Mouse (Mus musculus): Measurements from ENCODE around the gene Ctss.
A peak's percentile ranks its signal among the peaks of the same experiment; 100 is the strongest.
"Not testable (repeated sequence)": the region's sequence is repeated elsewhere in the genome, so short reads cannot be mapped to it uniquely, and the experiment has no call there.

The Ctss gene

DNA sequence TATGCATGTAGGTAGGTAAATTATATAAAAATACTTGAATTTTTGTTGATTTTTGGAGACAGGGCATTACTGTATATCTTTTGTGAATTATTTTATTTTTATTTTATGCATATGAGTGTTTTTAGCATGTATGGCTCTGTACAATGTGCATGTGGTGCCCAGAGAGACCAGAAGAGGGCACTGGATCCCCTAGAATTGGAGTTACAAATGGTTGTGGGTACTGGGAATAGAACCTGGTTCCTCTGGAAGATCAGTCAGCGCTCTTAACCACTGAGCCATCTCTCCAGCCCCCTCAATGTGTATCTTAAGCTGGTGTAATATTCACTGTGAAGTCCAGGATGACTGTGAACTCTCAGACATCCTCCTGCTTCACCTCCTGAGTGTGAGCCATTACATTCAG is 8.3 kb downstream of the Ctss start:
- DNase-seq (ENCODE audit: low spot score), result no peak

DNA sequence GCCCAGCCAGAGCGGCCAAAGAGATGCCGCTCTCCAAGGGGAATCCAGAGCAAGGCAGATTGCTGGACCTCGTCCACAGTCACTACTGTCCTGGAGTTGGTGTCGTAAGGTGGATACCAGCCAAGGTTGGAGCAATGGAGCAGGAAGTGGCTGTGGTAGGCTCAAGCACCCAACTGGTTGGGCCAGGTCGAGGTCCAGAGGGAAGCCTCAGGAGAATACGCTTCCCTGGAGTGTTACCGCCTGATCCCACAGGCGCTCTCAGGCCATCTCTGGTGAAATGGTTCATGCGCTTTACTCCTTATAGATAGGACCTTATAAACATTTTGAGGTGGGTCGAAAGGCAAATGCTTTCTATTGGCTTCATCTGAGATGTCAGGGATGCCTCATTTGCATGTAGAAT is 12.3 kb downstream of the Ctss start:
- DNase-seq (ENCODE audit: low spot score), result no peak

DNA sequence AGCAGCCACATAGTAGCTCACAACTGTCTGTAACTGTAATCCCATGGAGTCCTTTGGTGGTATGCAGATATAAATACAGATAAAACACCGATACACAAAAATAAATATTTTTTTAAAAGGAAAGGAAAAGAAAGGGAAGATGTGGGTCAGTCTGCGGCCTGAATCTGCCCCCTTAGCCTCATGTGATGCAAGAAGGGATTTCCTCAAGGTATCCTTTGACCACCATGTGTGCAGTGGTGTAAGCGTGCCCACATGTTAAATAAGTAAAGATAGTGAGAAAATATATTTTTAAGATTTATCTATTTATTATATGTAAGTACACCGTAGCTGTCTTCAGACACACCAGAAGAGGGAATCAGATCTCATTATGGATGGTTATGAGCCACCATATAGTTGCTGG is 13.3 kb downstream of the Ctss start:
- no peak for DNase-seq (ENCODE audit: low spot score)

DNA sequence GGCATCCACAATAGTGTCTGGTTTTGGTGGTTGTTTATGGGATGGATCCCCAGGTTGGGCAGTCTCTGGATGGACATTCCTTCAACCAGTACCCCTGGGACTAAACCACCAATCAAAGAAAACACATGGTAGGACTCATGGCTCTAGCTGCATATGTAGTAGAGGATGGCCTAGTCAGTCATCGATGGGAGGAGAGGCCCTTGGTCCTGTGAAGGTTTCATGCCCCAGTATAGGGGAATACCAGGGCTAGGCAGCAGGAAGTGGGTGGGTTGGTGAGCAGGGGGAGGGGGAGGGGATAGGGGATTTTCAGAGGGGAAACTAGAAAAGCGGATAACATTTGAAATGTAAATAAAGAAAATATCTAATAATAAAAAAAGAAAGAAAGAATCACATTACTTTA is 14.6 kb downstream of the Ctss start:
- DNase-seq (ENCODE audit: low spot score), result not testable (repeated sequence)

DNA sequence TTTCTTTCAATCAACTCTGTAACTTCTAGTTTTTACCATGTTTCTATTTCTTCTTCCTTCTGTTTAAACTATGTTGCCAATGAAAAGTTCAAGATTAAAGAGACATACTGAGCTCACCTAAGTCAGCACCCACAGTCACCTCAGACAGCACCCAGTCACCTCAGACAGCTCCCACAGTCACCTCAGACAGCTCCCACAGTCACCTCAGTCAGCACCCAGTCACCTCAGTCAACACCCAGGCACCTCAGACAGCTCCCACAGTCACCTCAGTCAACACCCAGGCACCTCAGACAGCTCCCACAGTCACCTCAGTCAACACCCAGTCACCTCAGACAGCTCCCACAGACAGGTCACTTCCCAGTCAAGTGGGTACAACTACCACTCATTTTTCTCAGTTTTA is 15.6 kb downstream of the Ctss start:
- no peak for DNase-seq (ENCODE audit: low spot score)

DNA sequence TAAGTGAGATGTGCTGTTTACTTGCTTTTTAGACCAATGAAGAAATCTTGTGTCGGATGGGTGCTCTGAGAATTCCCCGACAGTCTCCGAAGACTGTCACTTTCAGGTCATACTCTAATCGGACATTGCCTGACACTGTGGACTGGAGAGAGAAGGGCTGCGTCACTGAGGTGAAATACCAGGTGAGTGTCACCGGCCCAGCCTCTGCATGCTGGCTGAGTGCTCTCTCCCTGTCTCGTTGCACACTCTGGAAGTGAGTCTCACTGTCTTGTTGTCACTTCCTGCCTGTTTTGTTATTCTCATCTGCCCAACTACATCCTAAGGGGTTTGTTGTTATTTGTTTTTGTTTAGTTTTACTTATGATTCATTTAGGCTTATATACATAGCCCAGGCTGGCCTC is 16.4 kb downstream of the Ctss start:
- no peak for DNase-seq (ENCODE audit: low spot score)

DNA sequence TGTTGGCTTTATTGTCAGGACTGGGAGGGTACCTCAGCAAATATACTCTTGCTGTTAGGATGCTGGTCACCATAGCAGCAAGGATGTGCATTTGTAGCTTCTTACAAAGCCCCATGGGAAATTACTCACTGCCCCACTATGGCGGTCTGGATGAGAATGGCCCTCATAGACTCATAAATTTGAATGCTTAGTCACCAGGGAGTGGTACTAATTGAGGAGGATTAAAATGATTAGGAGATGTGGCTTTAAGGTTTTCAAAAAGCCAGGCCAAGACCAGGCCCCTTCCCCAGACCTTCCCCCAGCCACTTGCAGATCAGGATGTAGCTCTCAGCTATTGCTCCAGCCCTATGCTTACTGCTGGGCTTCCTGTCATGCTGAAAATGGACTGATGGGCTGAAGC is 23.6 kb downstream of the Ctss start:
- no peak for DNase-seq (ENCODE audit: low spot score)

DNA sequence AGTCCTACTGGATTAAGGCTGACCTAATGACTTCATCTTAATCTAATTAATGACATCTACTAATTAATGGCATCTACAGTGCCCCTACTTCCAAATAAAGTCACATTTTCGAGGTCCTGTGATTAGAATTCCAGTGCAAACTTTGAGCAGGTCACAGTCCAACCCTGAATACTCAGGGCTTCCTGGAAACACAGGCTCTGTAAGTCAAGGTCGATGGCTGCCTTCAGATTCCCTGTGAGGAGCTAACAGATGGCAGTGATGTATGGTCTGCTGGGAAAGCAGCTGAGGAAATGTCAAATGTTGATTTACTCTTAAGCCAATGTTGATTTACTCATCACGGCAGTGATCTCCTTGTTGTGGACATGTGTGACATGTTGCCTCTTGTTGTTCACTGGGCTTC is 27.4 kb downstream of the Ctss start:
- no peak for DNase-seq (ENCODE audit: low spot score)

DNA sequence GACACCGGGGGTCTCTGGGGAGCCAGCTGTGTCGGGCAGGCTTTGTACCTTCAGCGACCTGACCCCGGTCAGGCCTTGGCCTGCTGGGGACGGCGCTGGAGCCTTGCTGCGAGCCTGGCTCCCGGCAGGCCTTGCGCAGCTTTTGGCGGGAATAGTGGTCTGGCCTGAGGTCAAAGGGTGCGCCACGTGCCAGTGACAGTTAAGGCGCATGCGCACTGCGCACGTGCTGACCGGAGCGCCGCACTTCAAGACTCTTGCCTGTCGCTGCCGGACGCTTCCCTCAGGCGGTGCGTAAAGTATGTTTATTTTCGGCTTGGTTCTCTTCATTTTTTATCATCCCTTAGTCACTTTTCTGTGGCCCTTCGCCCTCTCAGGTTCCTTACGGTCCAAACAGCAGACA is 32.9 kb downstream of the Ctss start, which contains the start of gene Hormad1:
Gene Hormad1, plus strand, starts transcription at position 241 of the 400 bp plus-strand sequence.
- DNase-seq (ENCODE audit: low spot score), result no peak

DNA sequence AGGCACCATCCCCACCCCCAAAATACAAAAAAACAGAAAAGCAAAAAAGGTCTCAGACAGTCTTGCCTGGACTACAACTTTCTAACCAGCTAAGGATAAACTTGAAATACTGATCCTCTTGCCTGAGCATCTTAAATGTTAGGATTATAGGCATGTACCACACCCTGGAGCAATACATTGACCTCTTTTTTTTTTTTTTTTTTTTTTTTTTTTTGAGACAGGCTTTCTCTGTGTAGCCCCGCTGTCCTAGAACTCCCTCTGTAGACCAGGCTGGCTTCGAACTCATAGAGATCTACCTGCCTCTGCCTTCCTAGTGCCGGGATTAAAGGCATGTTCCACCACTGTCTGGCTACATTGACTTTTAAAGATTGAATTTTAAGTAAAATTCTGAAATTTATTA is 34.2 kb downstream of the Ctss start:
- no peak for DNase-seq (ENCODE audit: low spot score)

DNA sequence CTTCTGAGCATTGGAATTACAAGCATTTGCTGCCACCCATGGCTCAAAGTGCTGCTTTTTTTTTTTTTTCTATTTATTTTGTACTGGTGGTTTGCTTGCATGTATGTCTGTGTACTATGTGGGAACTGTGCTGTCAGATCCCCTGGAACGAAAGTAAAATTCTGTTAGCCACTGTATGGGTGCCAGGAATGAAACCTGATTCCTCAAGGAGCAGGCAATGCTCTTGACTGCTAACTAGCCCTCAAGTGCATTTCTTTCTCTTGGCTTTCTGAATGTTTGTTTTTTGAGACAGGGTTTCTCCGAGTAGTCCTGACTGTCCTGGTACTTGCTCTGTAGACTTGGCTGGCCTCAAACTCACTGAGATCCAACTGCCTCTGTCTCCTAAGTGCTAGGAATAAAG is 35.2 kb downstream of the Ctss start:
- peak; percentile 44 for DNase-seq (ENCODE audit: low spot score)

DNA sequence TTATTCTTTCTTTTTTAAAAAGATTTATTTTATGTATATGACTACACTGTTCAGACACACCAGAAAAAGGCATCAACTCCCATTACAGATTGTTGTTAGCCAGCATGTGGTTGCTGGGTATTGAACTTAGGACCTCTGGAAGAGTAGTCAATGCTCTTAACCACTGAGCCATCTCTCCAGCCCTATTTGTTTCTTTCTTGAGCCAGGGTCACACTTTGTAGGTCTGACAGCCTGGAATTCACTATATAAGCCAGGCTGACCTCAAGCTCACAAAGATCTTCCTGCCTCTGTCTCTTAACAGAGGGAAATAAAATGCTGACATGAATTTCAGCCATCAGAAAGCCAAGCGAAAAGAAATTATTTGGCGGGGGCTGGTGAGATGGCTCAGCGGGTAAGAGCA is 43.0 kb downstream of the Ctss start:
- no peak for DNase-seq (ENCODE audit: low spot score)

DNA sequence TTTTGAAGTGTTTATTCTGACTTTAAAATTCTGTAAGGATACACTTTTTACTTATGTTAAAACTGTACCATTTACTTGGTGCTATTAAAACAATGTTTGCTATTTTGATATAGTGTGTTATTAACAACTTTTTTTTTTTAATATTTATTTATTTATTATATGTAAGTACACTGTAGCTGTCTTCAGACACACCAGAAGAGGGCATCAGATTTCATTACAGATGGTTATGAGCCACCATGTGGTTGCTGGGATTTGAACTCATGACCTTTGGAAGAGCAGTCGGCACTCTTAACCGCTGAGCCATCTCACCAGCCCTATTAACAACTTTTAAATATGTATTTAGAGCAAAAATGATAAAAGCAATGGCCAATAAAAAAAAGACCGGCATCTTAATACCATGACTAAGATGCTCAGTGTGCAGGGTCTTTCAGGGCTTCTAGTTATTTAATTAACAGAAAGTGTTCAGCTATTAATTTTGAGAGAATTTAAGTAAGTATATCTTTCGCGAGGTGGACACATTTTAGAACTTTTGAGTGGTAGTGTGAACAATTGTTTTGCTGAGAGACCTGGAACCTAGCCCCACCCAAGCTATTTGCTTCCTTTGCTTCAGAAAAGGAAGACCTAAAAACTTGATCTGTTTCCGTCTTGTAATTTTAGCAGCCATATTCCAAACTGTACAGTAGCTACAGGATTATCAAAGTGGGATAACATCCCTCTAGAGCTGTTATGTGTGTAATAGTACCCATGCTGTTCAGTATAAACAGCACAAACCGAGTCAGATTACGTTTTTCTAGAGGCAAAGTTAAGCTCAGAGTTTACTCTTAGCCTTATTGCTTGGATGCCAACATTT is 61.4 kb downstream of the Ctss start:
- no peak for DNase-seq (ENCODE audit: low spot score)

DNA sequence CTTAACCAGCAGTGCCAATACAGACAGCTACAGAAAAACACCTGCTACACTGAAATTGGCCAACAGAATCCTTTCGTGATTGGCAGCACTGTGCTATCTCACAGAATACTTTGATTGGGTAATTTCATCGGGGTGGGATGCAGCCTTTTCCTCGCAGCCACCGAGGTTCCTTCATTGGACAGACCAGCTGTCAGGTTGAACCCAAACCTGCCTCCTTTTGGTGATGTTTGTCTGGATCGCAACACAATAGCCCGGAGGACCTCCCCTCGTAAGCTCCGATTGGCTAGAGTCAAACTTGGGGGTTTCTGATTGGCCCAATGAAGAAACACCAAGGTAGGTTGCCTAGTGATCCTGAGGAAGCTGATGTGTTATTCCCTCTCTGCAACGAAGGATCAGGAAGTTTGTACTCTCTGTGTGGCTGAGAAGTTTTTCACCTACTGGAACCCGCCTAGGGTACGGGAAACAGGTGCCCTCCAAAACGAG is 62.1 kb downstream of the Ctss start, which contains the start of gene Golph3l:
Gene Golph3l, plus strand, starts transcription at position 331 of the 483 bp plus-strand sequence.
- peak; percentile 99 for DNase-seq (ENCODE audit: low spot score)

DNA sequence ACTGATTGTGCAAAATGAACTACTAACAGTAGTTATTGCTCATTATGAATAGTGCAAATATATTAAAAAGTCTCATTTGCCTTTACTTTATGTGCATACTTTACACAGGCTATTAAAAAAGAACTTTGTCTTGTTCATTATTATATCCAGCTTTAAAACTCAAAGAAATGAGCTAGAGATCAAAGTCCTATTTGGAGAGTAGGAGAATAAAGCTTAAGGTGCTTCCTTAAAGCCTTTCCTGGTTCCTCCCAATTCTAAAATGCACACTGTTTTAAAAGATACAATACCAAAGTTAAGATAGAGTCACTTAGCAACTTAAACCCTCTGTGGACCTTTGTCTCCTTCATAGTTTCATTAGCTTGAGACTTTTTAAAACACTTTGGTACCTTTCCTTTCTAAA is 72.1 kb downstream of the Ctss start:
- no peak for DNase-seq (ENCODE audit: low spot score)

DNA sequence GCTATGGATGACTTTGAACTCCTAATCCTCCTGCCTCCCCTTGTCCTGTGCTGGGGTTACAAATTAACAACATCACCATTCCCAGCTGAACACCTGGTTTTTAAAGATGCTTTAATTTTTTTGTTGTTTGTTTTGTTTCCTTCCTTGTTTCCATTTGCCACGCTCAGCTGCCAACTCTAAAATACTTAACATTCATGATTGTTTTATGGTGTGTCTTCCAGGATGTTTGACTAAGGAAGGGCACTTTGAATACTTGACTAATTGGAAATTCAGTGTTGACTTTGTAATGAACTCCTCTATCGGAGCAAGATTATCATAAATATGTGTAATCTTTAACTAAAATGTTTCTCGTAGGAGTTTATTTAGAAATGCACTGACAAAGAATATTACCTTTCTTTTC is 74.7 kb downstream of the Ctss start:
- no peak for DNase-seq (ENCODE audit: low spot score)

Measured in lung, postnatal 25 days (tissue).